Mouse (Mus musculus) embryonic facial prominence, embryonic 11.5 days (tissue): Measurements from ENCODE around the gene Znhit3. TPM values are rescaled to one million over a fixed set of nuclear protein-coding genes. Genes with fewer than 3 reads are reported as not detected.
A peak's percentile ranks its signal among the peaks of the same experiment; 100 is the strongest.

Experiments
- ATAC-seq: fragments of 200-750 bp; cut with Nextera tagmentation; replicated peaks from 2 replicates; pipeline ENCODE4 v1.8.0; 2017; ENCODE audit warnings: low read depth; ENCODE audit not compliant: insufficient number of reproducible peaks, low FRiP score, low TSS enrichment
- DNase-seq: peaks from one replicate; pipeline ENCODE4 v3.0.0-alpha.2; 2015; ENCODE audit warnings: low spot score
- H3K27ac ChIP-seq: fragments of 300-500 bp; sonication (generic); replicated peaks from 2 replicates; pipeline ENCODE4 v1.5.1; 2014; ENCODE audit warnings: mild to moderate bottlenecking, low read depth, low read length, control low read depth
- H3K27me3 ChIP-seq: fragments of 300-500 bp; sonication (generic); 2 replicates; pipeline ENCODE4 v1.6.1; 2014; ENCODE audit warnings: mild to moderate bottlenecking, low read length, moderate library complexity, mixed read lengths; ENCODE audit not compliant: control insufficient read depth, insufficient read depth
- H3K36me3 ChIP-seq: fragments of 300-500 bp; sonication (generic); replicated peaks from 2 replicates; pipeline ENCODE4 v1.6.1; 2014; ENCODE audit warnings: low read depth, mild to moderate bottlenecking, low read length, moderate library complexity, mixed read lengths; ENCODE audit not compliant: control insufficient read depth, insufficient read depth
- H3K4me1 ChIP-seq: fragments of 300-500 bp; sonication (generic); 2 replicates; pipeline ENCODE4 v1.6.1; 2014; ENCODE audit warnings: low read length, mixed read lengths; ENCODE audit not compliant: control insufficient read depth, insufficient read depth
- H3K4me2 ChIP-seq: fragments of 300-500 bp; sonication (generic); 2 replicates; pipeline ENCODE4 v1.6.1; 2014; ENCODE audit warnings: low read depth, mild to moderate bottlenecking, control low read depth, low read length, moderate library complexity
- H3K4me3 ChIP-seq: fragments of 300-500 bp; sonication (generic); 2 replicates; pipeline ENCODE4 v1.5.1; 2014; ENCODE audit warnings: low read depth, low read length, control low read depth
- H3K9ac ChIP-seq: fragments of 300-500 bp; sonication (generic); replicated peaks from 2 replicates; pipeline ENCODE4 v1.6.1; 2014; ENCODE audit warnings: mild to moderate bottlenecking, control low read depth, low read length
- H3K9me3 ChIP-seq: fragments of 300-500 bp; sonication (generic); replicated peaks from 2 replicates; pipeline ENCODE4 v1.6.1; 2016; ENCODE audit warnings: mild to moderate bottlenecking, low read length, inconsistent platforms, mixed read lengths; ENCODE audit not compliant: control insufficient read depth
- WGBS: fragments of 180-500 bp; shearing (Covaris S2); extraction: QIAGEN DNeasy Blood & Tissue Kit; methylation state at CpG from one replicate; pipeline ENCODE4 v1.1.7; 2014; 5-methylcytosine and 5-hydroxymethylcytosine counted together
- polyA plus RNA-seq: library from polyadenylated mRNA; unstranded; fragments of >200 nt; fragmentation: Nextera tagmentation; extraction: Ambion mirVana; gene quantifications from 2 replicates; pipeline ENCODE4 v1.2.1, GENCODE M21; 2014

Znhit3 gene
- polyA plus RNA-seq, 1 experiment from 2014 or later = 77.0 TPM

DNA sequence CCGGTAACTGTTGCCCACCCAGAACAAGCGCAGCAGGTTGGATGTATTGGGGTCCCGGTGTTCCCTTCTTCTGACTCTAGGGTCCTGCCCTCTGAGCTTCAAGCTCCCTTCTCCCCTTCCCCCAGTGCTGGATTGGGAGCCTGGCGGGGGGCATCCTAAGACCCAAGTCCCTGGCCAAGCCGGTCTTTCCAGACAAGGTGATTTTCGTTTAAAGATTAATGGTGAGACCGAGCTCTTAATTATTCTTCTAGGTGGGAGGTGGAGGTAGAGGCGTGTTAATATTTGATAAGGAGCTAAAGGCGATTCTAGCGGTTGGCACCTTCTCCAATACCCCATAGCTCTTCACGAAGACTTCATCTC lies 42.1 kb upstream of the Znhit3 start:
- Histone ChIP-seq H3K9me3 (no peaks in the 10 kb centered on the region), H3K4me3 (no peak overlapping the region), H3K9ac (no peak overlapping the region), H3K27me3 (peaks cover 31% of the 10 kb centered on the region), H3K36me3 (no peaks in the 10 kb centered on the region), H3K4me2 (peak overlapping the region; percentile 42; the same call in 1 of the 2 replicates), H3K4me1 (peaks cover 3% of the 10 kb centered on the region; the same call in 1 of the 2 replicates), H3K27ac (no peak overlapping the region)
- DNase-seq (no peak), ATAC-seq (no peak)
- WGBS = under 1% methylated on average over 11 of the region's 11 CpGs

DNA sequence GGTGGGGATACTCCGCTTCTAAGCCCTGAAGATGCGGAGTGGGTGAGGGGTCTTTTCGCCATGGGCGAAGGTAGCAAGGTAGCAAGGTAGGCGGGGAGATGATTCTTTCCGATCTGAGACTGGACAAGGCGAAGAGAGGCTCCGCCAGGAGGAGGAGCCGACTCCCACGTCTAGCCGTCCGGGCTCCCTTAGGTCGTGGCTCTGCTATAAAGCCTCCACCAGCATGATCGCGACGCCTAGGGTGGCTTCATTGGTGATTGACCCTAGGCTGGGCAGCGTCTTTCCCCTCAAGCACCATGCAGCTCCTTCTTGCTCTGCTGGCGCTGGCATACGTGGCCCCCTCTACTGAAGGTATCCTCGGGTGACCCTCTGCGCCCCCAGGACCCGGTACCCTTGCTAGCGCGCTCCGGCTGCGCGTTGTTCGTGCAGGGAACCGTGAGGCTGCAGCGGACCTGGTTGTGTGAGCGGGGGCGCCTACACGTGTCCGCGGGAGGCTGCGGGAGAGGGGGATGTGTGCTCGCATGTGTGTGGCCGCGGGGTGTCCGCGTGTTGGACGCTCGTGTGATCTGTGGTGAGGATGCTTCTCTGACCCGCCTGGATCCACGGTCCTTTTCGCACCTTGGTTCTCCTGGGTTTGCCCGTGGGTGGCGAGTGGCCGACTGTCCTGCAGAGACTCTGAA lies 41.6 kb upstream of the Znhit3 start, which contains the start of gene Car4:
Gene Car4 (plus strand): TSS at position 196 of the 680 bp plus-strand sequence.
- ATAC-seq (no peak), DNase-seq (no peak)
- Histone ChIP-seq H3K4me3 (peak within 1 kb of the TSS; percentile 27), H3K36me3 (no peaks in the 10 kb centered on the region), H3K9me3 (no peaks in the 10 kb centered on the region), H3K4me1 (peaks cover 3% of the 10 kb centered on the region; the same call in 1 of the 2 replicates), H3K9ac (no peak within 1 kb of the TSS), H3K27me3 (peaks cover 31% of the 10 kb centered on the region), H3K4me2 (peak within 1 kb of the TSS; percentile 42; the same call in 1 of the 2 replicates), H3K27ac (no peak within 1 kb of the TSS)
- under 1% methylated on average over 49 of the region's 49 CpGs for WGBS

DNA sequence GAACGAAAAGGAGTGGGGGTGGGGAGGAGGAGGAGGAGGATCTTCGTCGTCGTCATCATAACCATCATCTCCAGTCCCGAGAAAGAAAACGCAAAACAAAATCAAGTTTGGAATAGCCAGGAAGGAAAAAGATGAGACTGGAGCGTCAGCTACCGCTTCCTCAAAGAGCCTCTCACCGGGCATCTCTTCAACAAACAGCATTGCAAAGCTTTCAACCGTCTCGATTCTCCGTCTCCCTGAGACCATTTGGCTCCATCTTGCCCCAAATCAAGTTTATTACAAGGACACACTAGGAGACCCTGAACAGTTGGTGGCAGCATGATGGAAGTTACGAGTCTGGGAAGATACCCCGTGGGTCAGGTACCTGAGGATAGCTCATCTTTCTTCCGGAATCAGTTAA lies 41.0 kb upstream of the Znhit3 start:
- no peak for ATAC-seq
- 10% methylated on average over 15 of the region's 15 CpGs for WGBS
- Histone ChIP-seq H3K36me3 (no peaks in the 10 kb centered on the region), H3K27me3 (peaks cover 31% of the 10 kb centered on the region), H3K4me1 (peaks cover 3% of the 10 kb centered on the region; the same call in 1 of the 2 replicates), H3K4me3 (no peak overlapping the region; the same call in 1 of the 2 replicates), H3K9me3 (no peaks in the 10 kb centered on the region), H3K4me2 (peak overlapping the region; percentile 13; the same call in 1 of the 2 replicates), H3K9ac (no peak overlapping the region), H3K27ac (no peak overlapping the region)
- no peak for DNase-seq

DNA sequence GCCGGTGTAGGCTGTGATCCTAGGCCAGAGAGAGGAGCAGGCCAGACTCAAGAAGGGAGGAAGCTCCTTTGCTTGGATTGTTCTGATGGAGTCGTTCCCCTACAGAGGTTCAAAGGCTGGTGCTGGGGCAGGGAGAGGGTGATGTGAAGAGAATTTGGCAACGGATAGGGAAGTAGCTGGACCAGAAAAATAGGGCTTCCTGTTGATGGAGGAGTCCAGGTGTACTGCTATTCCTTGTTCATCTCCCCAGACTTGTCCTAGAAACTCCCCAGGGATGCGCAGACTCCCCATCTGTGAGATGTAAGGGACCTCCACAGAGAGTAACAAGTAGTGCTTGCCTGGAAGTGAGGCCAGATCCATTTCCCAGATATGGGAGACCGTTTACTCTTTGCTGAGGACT lies 40.2 kb upstream of the Znhit3 start:
- Histone ChIP-seq H3K27me3 (peaks cover 31% of the 10 kb centered on the region), H3K27ac (no peak overlapping the region), H3K4me2 (no peak overlapping the region), H3K9me3 (no peaks in the 10 kb centered on the region), H3K36me3 (no peaks in the 10 kb centered on the region), H3K4me3 (no peak overlapping the region), H3K4me1 (peaks cover 3% of the 10 kb centered on the region; the same call in 1 of the 2 replicates), H3K9ac (no peak overlapping the region)
- 25% methylated on average over 5 of the region's 5 CpGs for WGBS
- ATAC-seq (no peak), DNase-seq (no peak)

DNA sequence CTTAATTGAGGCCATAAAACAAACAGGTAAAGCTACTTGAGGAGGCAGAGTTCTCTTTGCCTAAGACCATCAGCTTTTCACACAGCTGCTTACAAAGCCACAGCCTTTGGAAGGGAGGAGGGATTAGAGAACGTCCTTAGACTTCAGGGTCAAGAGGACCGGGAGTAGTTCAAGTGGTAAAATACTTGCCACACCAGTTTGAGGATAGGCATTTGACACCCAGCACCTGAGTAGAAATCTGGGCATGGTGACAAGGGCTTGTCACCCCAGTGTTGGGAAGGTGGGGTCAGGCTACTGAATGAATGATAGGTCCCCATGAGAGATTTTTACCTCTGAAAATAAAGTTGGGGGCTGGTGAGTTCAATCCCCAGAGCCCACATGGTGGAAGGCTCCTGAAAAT lies 36.4 kb upstream of the Znhit3 start:
- Histone ChIP-seq H3K36me3 (no peaks in the 10 kb centered on the region), H3K27me3 (peaks cover 13% of the 10 kb centered on the region), H3K9ac (no peak overlapping the region), H3K4me3 (no peak overlapping the region), H3K4me1 (no peaks in the 10 kb centered on the region), H3K9me3 (no peaks in the 10 kb centered on the region), H3K4me2 (no peak overlapping the region), H3K27ac (no peak overlapping the region)
- WGBS = 53% methylated on average over 2 of the region's 2 CpGs
- ATAC-seq (no peak), DNase-seq (no peak)

DNA sequence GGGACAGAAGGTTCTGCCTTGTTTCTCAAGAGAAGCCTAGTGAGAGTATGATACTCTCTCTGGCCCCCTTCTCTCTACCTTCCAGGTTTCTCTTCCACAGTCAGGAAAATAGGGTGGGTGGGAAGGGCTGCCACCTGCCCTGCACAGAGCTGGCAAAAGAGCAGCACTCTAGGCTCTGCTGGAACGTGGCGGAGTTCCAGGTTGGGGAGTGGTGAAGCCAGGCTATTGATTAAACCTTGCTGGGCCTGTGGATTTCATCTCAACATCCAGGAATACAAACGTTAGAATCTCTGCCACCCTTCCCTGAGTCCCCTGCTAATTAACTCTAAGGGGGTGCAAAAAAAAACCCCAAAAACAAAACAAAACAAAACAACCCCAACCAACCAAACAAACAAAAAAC lies 32.4 kb upstream of the Znhit3 start:
- no peak overlapping the region for H3K27ac ChIP-seq
- H3K27me3 ChIP-seq = peaks cover 2% of the 10 kb centered on the region; the same call in 1 of the 2 replicates
- no peaks in the 10 kb centered on the region for H3K4me1 ChIP-seq
- no peak overlapping the region for H3K9ac ChIP-seq
- H3K4me3 ChIP-seq = no peak overlapping the region
- no peaks in the 10 kb centered on the region for H3K9me3 ChIP-seq
- no peak for DNase-seq
- no peaks in the 10 kb centered on the region for H3K36me3 ChIP-seq
- no peak overlapping the region for H3K4me2 ChIP-seq
- ATAC-seq = no peak
- 47% methylated on average over 3 of the region's 3 CpGs for WGBS

DNA sequence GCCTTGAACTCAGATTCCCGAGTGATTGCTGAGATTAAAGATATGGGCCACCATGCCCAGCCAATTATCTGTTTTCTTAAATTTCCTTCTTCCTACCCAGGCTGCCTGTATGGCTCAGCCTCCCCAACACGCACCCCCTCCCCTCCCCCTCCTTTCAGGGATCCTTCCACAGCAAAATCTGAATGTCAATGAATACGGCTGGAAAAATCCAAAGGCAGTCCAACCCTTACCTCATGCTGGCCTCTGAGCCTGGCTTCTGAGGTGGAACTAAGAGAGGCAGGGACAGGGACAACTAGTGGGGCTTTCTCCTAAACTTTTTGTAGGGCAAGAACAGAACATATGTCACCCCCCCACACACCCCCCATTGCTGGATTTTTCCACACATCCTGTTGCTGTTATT lies 31.9 kb upstream of the Znhit3 start:
- ATAC-seq (no peak), DNase-seq (no peak)
- Histone ChIP-seq H3K9ac (no peak overlapping the region), H3K27ac (no peak overlapping the region), H3K4me1 (no peaks in the 10 kb centered on the region), H3K4me3 (no peak overlapping the region), H3K4me2 (no peak overlapping the region), H3K27me3 (peaks cover 2% of the 10 kb centered on the region; the same call in 1 of the 2 replicates), H3K9me3 (no peaks in the 10 kb centered on the region), H3K36me3 (no peaks in the 10 kb centered on the region)
- 45% methylated on average over 3 of the region's 3 CpGs for WGBS

DNA sequence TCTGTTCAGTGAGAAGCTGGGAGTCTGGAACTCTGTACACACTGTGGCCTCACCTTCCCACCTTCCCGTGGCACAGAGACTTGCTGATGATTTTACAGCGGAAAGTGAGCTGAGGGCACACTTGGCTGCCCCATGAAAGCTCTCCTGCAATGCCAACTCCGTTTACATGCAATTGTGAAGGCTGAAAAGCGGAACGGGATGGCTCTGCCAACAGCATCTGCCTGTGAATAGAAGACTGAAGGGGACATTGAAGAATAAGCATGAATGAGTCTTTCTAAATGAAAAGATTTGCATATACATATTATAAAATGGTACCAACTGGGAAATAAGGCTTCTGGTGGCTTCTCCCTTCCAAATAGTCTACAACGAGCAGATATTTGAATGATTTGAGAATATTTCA lies 31.0 kb upstream of the Znhit3 start:
- ATAC-seq = no peak
- 86% methylated on average over 6 of the region's 6 CpGs for WGBS
- H3K9ac ChIP-seq = no peak overlapping the region

More for the DNA sequence above, 31.0 kb upstream of the Znhit3 start:
- no peak overlapping the region for H3K4me3 ChIP-seq
- H3K36me3 ChIP-seq = no peaks in the 10 kb centered on the region
- no peak overlapping the region for H3K27ac ChIP-seq
- no peak overlapping the region for H3K4me2 ChIP-seq
- no peaks in the 10 kb centered on the region for H3K9me3 ChIP-seq
- H3K27me3 ChIP-seq = peaks cover 4% of the 10 kb centered on the region; the same call in 1 of the 2 replicates
- no peaks in the 10 kb centered on the region for H3K4me1 ChIP-seq
- DNase-seq = no peak
